Mouse (Mus musculus): ENCODE measurements around the gene Grid2. TPM values are rescaled to one million over a fixed set of nuclear protein-coding genes. Genes with fewer than 3 reads are reported as not detected.

The Grid2 gene
- polyA plus RNA-seq, 1 experiment = 0.05 TPM

DNA sequence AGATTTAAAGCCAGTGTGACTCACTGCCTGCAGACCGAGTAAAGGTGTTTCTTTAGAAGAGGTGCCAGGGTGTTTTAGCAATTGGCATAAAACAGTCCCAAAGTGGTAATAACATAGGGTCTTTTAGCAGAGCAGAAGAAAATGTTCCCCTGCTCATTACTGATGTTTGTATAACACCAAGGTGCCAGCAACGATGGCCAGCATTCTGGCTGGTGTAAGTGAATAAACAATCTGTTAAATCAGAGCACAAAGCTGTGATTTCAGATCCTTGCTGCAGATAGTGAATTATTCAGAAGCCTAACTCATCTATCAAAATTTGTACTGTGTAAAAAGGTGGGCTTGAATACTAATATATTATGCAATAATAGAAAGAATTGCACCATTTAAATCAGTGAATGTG lies 353.9 kb downstream of the Grid2 start:
- H3K27me3 ChIP-seq (ENCODE audit: control insufficient read depth, insufficient read depth, low read length) = no peaks in the 10 kb centered on the region
- no peak for TF ChIP-seq POLR2A (IDR thresholded peaks at IDR 0.05; ENCODE audit: low read depth, low read length)
- no peak for TF ChIP-seq CTCF (IDR thresholded peaks at IDR 0.05; ENCODE audit: extremely low read depth, insufficient read length, insufficient replicate concordance, low read depth, low read length)
- no peaks in the 10 kb centered on the region for H3K4me1 ChIP-seq (ENCODE audit: control insufficient read depth, insufficient read depth, insufficient read length, low read length)
- no peaks in the 10 kb centered on the region for H3K36me3 ChIP-seq (ENCODE audit: control insufficient read depth, insufficient read depth, low read length)
- H3K27ac ChIP-seq (ENCODE audit: insufficient read depth, low read depth, low read length) = no peak overlapping the region
- H3K4me3 ChIP-seq (ENCODE audit: low read depth, low read length) = no peak overlapping the region
- 46% methylated on average over 2 of the region's 2 CpGs for WGBS

DNA sequence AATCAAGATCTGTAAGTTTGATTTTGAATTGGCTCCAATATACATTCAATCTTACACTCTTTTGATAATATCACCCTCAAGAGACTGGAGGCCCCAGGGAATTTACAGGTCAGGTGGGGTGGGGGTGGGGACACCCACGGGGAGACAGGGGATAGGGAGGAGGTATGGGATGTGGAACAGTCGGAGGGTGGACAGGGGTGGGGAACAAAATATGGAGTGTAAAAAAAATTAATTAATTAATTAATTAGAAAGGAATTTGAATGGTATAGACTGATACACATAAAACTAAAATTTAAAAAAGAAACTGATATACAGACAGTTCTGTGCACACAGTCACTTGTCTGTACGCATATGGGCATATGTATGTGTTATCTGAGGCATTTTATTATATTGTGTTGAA lies 380.3 kb downstream of the Grid2 start:
- H3K4me3 ChIP-seq (ENCODE audit: low read depth, low read length) = no peak overlapping the region
- H3K27me3 ChIP-seq (ENCODE audit: control insufficient read depth, insufficient read depth, low read length) = no peaks in the 10 kb centered on the region
- TF ChIP-seq CTCF (IDR thresholded peaks at IDR 0.05; ENCODE audit: extremely low read depth, insufficient read length, insufficient replicate concordance, low read depth, low read length) (no peak), POLR2A (IDR thresholded peaks at IDR 0.05; ENCODE audit: low read depth, low read length) (no peak)
- no peak overlapping the region for H3K27ac ChIP-seq (ENCODE audit: insufficient read depth, low read depth, low read length)
- H3K4me1 ChIP-seq (ENCODE audit: control insufficient read depth, insufficient read depth, insufficient read length, low read length) = no peaks in the 10 kb centered on the region
- 76% methylated on average over 3 of the region's 3 CpGs for WGBS
- no peaks in the 10 kb centered on the region for H3K36me3 ChIP-seq (ENCODE audit: control insufficient read depth, insufficient read depth, low read length)

DNA sequence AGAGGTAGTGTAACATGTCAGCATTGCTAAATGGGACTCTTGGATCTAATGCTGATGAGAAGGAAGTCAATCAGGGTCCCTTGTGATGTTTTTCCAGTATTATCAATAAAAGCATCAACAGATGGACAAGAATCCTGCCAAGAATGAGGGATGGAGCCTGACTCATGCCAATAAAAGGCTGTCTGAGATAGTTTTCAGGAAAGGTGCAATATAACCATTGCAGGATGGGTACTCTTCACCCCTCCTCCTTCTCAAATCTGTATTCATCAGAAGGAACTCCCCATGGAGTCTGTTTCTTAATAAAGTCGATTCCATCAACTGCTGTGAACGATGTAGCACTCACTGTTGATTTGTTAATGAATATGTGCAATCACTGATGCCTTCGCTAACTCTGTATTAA lies 403.7 kb downstream of the Grid2 start:
- no peaks in the 10 kb centered on the region for H3K4me1 ChIP-seq (ENCODE audit: control insufficient read depth, insufficient read depth, insufficient read length, low read length)
- 69% methylated on average over 3 of the region's 3 CpGs for WGBS
- H3K36me3 ChIP-seq (ENCODE audit: control insufficient read depth, insufficient read depth, low read length) = no peaks in the 10 kb centered on the region
- no peak overlapping the region for H3K4me3 ChIP-seq (ENCODE audit: low read depth, low read length)
- H3K27ac ChIP-seq (ENCODE audit: insufficient read depth, low read depth, low read length) = no peak overlapping the region
- TF ChIP-seq CTCF (IDR thresholded peaks at IDR 0.05; ENCODE audit: extremely low read depth, insufficient read length, insufficient replicate concordance, low read depth, low read length) (no peak), POLR2A (IDR thresholded peaks at IDR 0.05; ENCODE audit: low read depth, low read length) (no peak)
- no peaks in the 10 kb centered on the region for H3K27me3 ChIP-seq (ENCODE audit: control insufficient read depth, insufficient read depth, low read length)

DNA sequence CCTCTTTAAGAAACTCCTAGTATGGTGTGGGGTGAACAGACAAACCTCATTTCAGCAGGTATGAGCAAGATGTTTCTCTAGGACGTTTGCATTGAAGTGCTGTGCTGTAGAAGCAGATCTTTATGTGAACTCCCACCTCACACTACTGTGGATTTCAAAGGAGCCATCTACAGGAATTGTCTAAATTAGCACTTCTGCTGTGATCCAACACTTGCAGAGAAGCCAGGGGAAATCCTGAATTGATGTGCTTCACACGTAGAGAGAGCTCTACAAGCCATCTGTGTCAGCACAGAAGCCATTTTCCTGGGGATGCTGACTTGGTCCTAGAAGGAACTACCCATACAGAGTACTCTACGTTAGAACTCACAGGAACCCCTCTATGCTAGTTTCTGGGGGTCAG lies 430.0 kb downstream of the Grid2 start:
- no peaks in the 10 kb centered on the region for H3K36me3 ChIP-seq (ENCODE audit: control insufficient read depth, insufficient read depth, low read length)
- no peaks in the 10 kb centered on the region for H3K27me3 ChIP-seq (ENCODE audit: control insufficient read depth, insufficient read depth, low read length)
- WGBS = 44% methylated on average over 3 of the region's 3 CpGs
- no peak overlapping the region for H3K4me3 ChIP-seq (ENCODE audit: low read depth, low read length)
- no peak overlapping the region for H3K27ac ChIP-seq (ENCODE audit: insufficient read depth, low read depth, low read length)
- TF ChIP-seq CTCF (IDR thresholded peaks at IDR 0.05; ENCODE audit: extremely low read depth, insufficient read length, insufficient replicate concordance, low read depth, low read length) (no peak), POLR2A (IDR thresholded peaks at IDR 0.05; ENCODE audit: low read depth, low read length) (no peak)
- H3K4me1 ChIP-seq (ENCODE audit: control insufficient read depth, insufficient read depth, insufficient read length, low read length) = no peaks in the 10 kb centered on the region

DNA sequence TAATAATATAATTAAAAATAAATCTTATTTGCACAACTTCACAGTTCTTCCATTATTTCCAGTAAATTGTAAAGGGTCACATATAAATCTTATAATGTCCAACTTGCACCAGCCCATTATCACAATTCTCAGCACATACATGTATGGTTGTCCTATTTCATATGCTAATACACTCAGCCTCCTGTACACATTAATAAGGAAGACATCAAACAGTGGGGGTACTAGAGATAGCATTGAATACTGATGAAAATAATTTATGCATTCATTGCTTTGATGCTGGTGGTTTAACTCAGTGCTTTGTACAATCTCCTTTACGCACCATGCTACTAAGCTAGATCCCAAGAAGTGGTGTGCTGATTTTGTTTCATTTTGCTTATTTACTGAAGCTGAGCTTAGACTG lies 446.0 kb downstream of the Grid2 start:
- Histone ChIP-seq H3K36me3 (ENCODE audit: control insufficient read depth, insufficient read depth, low read length) (no peaks in the 10 kb centered on the region), H3K27me3 (ENCODE audit: control insufficient read depth, insufficient read depth, low read length) (no peaks in the 10 kb centered on the region), H3K4me1 (ENCODE audit: control insufficient read depth, insufficient read depth, insufficient read length, low read length) (no peaks in the 10 kb centered on the region), H3K4me3 (ENCODE audit: low read depth, low read length) (no peak overlapping the region), H3K27ac (ENCODE audit: insufficient read depth, low read depth, low read length) (no peak overlapping the region)
- no peak for TF ChIP-seq POLR2A (IDR thresholded peaks at IDR 0.05; ENCODE audit: low read depth, low read length)
- no peak for TF ChIP-seq CTCF (IDR thresholded peaks at IDR 0.05; ENCODE audit: extremely low read depth, insufficient read length, insufficient replicate concordance, low read depth, low read length)
- 90% methylated on average over 1 of the region's 1 CpGs for WGBS

DNA sequence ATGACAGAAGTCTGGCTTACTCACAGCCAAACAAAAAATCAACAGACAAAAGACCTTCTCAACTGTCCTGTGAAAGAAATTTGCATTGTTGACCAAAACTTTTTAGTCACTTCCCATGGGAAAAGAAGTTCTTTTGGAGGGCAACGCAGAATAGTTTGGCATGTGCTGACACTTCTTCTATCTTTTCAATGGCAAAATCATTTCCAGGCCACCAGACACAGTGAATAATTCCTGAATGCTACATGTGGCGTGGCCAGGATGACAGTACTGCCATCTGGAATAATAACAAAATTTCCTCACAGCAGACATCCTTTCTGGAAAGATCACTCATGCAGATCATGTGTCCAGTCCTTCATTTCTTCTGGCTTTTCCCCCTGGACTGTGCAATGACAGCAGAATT lies 478.1 kb downstream of the Grid2 start:
- no peaks in the 10 kb centered on the region for H3K27me3 ChIP-seq (ENCODE audit: control insufficient read depth, insufficient read depth, low read length)
- H3K4me1 ChIP-seq (ENCODE audit: control insufficient read depth, insufficient read depth, insufficient read length, low read length) = no peaks in the 10 kb centered on the region
- H3K27ac ChIP-seq (ENCODE audit: insufficient read depth, low read depth, low read length) = no peak overlapping the region
- WGBS = 53% methylated on average over 2 of the region's 2 CpGs
- H3K36me3 ChIP-seq (ENCODE audit: control insufficient read depth, insufficient read depth, low read length) = no peaks in the 10 kb centered on the region
- no peak for TF ChIP-seq POLR2A (IDR thresholded peaks at IDR 0.05; ENCODE audit: low read depth, low read length)
- no peak for TF ChIP-seq CTCF (IDR thresholded peaks at IDR 0.05; ENCODE audit: extremely low read depth, insufficient read length, insufficient replicate concordance, low read depth, low read length)
- H3K4me3 ChIP-seq (ENCODE audit: low read depth, low read length) = no peak overlapping the region

DNA sequence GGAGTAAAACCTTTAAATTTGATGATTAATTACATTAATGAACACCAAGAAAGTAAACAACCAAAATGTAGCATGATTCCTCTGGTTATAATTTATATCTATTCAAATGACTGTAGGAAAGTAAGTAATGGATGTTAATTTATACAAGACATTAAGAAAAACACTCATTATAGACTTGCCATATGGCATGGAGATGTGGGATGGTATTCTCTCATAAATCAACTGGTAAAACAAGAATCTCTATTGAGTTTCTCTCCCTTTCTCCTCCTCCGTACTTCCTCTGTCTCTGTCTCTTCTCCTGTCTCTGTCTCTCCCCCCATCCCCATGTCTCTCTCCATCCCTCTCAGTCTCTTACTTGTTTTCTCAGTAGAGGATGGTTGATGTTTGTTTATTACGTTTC lies 506.9 kb downstream of the Grid2 start:
- H3K27ac ChIP-seq (ENCODE audit: insufficient read depth, low read depth, low read length) = no peak overlapping the region
- H3K27me3 ChIP-seq (ENCODE audit: control insufficient read depth, insufficient read depth, low read length) = no peaks in the 10 kb centered on the region
- H3K4me3 ChIP-seq (ENCODE audit: low read depth, low read length) = no peak overlapping the region
- H3K36me3 ChIP-seq (ENCODE audit: control insufficient read depth, insufficient read depth, low read length) = no peaks in the 10 kb centered on the region
- H3K4me1 ChIP-seq (ENCODE audit: control insufficient read depth, insufficient read depth, insufficient read length, low read length) = no peaks in the 10 kb centered on the region
- WGBS = 59% methylated on average over 2 of the region's 2 CpGs
- TF ChIP-seq CTCF (IDR thresholded peaks at IDR 0.05; ENCODE audit: extremely low read depth, insufficient read length, insufficient replicate concordance, low read depth, low read length) (no peak), POLR2A (IDR thresholded peaks at IDR 0.05; ENCODE audit: low read depth, low read length) (no peak)

DNA sequence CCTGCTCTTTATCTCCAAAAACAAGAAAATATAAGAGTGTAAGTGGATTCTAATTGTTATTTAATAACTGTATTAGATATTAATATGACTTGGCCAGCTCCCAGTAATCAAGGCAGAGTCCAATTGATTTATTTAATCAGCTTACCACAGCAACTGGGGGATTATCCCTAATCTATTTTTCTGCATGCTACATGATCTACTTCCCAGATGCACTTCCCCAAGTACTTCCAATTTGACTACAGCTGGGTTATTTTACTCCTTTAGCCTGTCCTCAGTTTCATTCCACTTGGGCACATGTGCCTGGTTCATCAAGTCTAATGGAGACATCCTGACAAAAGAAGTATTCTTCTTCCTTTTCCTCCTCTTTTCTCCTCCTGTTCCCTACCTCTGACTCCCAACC lies 539.0 kb downstream of the Grid2 start:
- no peak overlapping the region for H3K4me3 ChIP-seq (ENCODE audit: low read depth, low read length)
- no peak overlapping the region for H3K27ac ChIP-seq (ENCODE audit: insufficient read depth, low read depth, low read length)
- TF ChIP-seq POLR2A (IDR thresholded peaks at IDR 0.05; ENCODE audit: low read depth, low read length) = no peak
- TF ChIP-seq CTCF (IDR thresholded peaks at IDR 0.05; ENCODE audit: extremely low read depth, insufficient read length, insufficient replicate concordance, low read depth, low read length) = no peak
- H3K36me3 ChIP-seq (ENCODE audit: control insufficient read depth, insufficient read depth, low read length) = no peaks in the 10 kb centered on the region
- H3K4me1 ChIP-seq (ENCODE audit: control insufficient read depth, insufficient read depth, insufficient read length, low read length) = no peaks in the 10 kb centered on the region
- no peaks in the 10 kb centered on the region for H3K27me3 ChIP-seq (ENCODE audit: control insufficient read depth, insufficient read depth, low read length)
